Mouse (Mus musculus) left cerebral cortex, adult 2 months (tissue): Measurements from ENCODE around the gene Nav2. TPM values are rescaled to one million over a fixed set of nuclear protein-coding genes. Genes with fewer than 3 reads are reported as not detected.

Experiments
- DNase-seq, 2 experiments: peaks; one replicate each; pipeline ENCODE4 v3.0.0; 2021 to 2022; ENCODE audit warnings: low spot score in 2 of 2, mixed read lengths in 1 of 2; ENCODE audit errors: extremely low spot score in 1 of 2
- H3K27ac ChIP-seq: fragments of 200-600 bp; 2 replicates; pipeline ENCODE4 v1.8.1; 2022
- H3K4me3 ChIP-seq: fragments of 200-600 bp; 2 replicates; pipeline ENCODE4 v1.8.1; 2022
- CTCF ChIP-seq: fragments of 200-600 bp; IDR thresholded peaks from 2 replicates; pipeline ENCODE4 v1.8.1; 2022; ENCODE audit warnings: antibody characterized with exemption, mild to moderate bottlenecking, moderate library complexity
- intact Hi-C: fragments of 180-260 bp; cut with DNase I; formaldehyde crosslinking; loops from one replicate; pipeline ENCODE4 v1.15.1; 2025
- total RNA-seq, 2 experiments: library from RNA; stranded (reverse); gene quantifications; 2 replicates each; pipeline ENCODE4 v1.2.3; 2021

Nav2 gene
- total RNA-seq, 2 experiments from 2014 or later: 102 to 119 TPM

GRCm38 (mm10) chr7:49343081-49343600, 434.6 kb downstream of the Nav2 start:
- no peak for TF ChIP-seq CTCF
- intact Hi-C loops: no loop called here

GRCm38 (mm10) chr7:49343752-49344484, 435.4 kb downstream of the Nav2 start:
- H3K4me3 ChIP-seq: no peak overlapping the region
- intact Hi-C loops: no loop called here
- no peak for TF ChIP-seq CTCF
- H3K27ac ChIP-seq: no peak overlapping the region
- no peak for DNase-seq

More at GRCm38 (mm10) chr7:49343081-49343600, 434.6 kb downstream of the Nav2 start:
- Histone ChIP-seq H3K4me3 (no peak overlapping the region), H3K27ac (no peak overlapping the region)
- no peak for DNase-seq

DNA sequence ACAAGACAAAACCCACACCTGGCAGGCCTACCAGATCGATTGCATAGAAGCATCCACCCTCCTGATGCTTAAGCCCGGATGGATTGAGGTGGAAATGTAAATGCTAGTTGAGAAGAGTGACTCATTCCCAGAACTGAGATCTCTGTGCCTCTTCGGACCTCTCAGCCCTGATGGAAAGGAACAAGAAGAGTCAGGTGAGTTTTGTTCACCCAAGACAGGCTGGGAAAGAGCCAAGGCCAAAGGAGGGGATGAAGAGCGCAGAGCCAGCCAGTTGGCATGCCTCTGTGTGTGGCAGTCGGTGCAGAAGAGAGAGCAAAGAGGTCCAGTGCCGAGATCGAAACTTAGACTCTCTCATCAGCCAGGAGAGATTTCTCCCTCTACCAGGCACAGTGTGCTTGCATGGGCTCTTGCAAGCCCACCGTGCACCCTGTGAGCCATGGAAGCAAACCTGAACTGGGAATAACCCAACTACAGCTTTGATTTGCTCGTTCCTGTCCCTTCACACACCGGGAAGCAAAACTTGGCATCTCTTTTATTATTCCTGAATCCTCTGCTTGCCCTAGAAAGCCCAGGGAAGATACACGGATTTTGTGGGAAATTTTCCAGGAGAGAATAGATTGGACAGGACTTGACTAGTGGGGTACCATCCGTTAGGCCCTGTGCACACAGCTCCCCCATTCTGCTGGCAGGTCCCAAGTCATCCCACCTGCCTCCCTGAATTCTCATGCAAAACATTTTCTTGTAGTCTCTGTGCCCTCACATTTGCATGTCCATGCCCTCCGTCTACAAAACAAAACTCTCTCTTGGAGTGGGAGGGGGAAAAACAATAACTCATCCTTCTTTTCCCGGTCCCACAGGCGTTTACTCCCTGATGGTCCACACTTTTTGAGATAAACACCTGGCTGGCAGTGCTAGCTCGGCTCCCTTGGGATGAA, 439.1 kb downstream of the Nav2 start:
- Histone ChIP-seq H3K4me3 (no peak overlapping the region), H3K27ac (peak overlapping the region; percentile 19; the same call in 1 of the 2 replicates)
- TF ChIP-seq CTCF: no peak
- intact Hi-C loops: no loop called here
- no peak for DNase-seq

DNA sequence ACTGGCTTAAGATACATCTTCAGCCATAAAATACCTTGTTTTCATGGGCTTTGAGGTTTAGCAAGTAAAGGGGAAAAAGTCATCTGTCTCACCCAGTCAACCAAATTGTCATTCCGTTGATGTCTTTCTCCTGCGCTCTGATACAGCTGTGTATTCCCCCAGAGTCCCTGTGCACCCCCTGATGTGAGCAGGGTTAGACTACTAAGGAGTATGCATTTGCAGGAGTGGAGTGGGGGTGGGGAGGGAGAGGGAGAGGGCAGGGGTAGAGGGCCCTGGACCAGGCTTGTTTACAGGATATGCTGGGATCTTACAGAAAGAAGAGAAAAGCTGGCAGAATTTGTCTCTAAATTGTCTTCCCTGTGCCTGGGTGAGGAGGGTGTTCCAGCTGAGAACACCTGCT, 440.1 kb downstream of the Nav2 start:
- DNase-seq: no peak
- H3K27ac ChIP-seq: no peak overlapping the region
- intact Hi-C loops: no loop called here
- no peak overlapping the region for H3K4me3 ChIP-seq
- TF ChIP-seq CTCF: no peak

GRCm38 (mm10) chr7:49350321-49351007, 441.9 kb downstream of the Nav2 start:
- intact Hi-C loops: no loop called here
- no peak for DNase-seq

GRCm38 (mm10) chr7:49351596-49352258, 443.2 kb downstream of the Nav2 start:
- Histone ChIP-seq H3K27ac (no peak overlapping the region), H3K4me3 (no peak overlapping the region)
- intact Hi-C loops: no loop called here
- DNase-seq: no peak
- TF ChIP-seq CTCF: no peak

More at GRCm38 (mm10) chr7:49350321-49351007, 441.9 kb downstream of the Nav2 start:
- no peak for TF ChIP-seq CTCF
- H3K4me3 ChIP-seq: no peak overlapping the region
- no peak overlapping the region for H3K27ac ChIP-seq

- H3K4me3 ChIP-seq: no peak overlapping the region
- TF ChIP-seq CTCF: no peak
- intact Hi-C loops: no loop called here
Observed at GRCm38 (mm10) chr7:49357441-49358165, 449.1 kb downstream of the Nav2 start.

DNA sequence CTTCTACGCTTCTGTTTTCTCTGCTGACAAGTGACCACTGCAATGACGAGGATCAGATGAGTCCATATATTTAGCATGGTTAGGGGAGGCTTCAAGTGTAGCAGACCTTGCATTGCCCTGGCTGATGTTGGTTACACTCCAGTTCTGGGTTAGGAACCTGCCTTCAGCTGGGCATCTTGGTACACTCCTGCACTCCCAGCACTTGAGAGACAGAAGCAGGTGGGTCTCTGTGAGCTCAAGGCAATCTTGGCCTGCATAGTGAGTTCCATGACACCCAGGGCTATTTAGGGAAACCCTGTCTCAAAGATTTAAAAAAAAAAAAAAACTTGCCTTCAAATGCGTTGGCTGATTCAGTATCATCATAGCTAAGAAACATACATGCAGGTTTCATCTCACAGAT, 450.6 kb downstream of the Nav2 start:
- H3K4me3 ChIP-seq: no peak overlapping the region
- no peak for TF ChIP-seq CTCF
- H3K27ac ChIP-seq: no peak overlapping the region
- intact Hi-C loops: no loop called here
- no peak for DNase-seq

More at GRCm38 (mm10) chr7:49357441-49358165, 449.1 kb downstream of the Nav2 start:
- DNase-seq: no peak
- no peak overlapping the region for H3K27ac ChIP-seq

DNA sequence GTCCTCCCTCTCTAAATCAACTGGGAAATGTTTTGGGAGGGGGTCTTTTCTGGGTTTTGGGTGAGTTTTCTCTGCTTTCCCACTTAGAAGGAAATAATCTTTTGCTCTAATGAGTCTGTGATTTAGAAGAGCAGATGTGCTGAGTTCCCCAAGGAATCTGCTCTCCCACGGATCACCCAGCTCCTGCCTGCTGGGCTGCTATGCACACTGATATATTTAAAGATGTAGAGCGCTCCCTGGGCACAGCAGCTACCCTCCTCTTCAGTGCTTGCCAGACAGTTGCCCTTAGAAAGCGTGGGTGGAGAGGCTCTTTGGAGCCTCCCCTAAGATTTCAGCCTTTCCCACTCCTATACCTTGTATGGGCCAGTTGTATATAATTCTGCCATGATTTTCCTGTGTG, 452.1 kb downstream of the Nav2 start:
- no peak for TF ChIP-seq CTCF
- Histone ChIP-seq H3K27ac (no peak overlapping the region; the same call in 1 of the 2 replicates), H3K4me3 (no peak overlapping the region)
- no peak for DNase-seq
- intact Hi-C loops: no loop called here

DNA sequence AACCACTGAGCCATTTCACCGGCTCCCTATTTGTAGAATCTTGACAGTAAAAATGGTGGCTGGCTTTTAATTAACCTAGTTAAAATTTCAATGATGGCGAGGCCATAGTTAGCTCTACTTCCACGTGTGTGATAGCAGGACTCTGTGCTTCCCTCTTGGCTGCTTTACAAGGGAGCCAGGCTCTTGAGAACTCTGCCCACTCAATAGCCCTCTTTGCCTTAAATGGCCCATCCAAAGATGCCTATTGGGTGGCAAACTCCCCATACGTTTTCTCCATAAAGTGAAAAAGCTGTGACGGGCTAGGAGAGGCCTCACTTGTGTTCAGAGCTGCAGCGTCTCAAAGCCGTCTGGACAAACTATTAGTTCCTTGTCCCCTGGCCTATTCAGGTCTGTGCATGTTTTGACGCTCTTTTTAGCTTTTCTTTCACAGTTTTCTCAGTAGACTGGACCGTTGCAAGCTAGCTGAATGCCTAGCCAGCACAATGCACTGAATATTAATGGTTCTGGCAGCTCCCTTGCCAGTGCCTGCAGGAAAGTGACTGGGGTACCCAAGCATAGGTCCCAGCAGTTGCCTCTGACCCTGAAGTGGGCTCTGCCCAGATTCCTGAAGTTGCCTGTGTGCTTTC, 453.1 kb downstream of the Nav2 start:
- no peak overlapping the region for H3K4me3 ChIP-seq
- DNase-seq: no peak
- no peak overlapping the region; the same call in 1 of the 2 replicates for H3K27ac ChIP-seq
- no peak for TF ChIP-seq CTCF
- intact Hi-C loops: no loop called here
